Mouse (Mus musculus) spleen, adult 10 weeks (tissue): ENCODE data around the gene Cyp2a22. TPM values are rescaled to one million over a fixed set of nuclear protein-coding genes. Genes with fewer than 3 reads are reported as not detected.

Experiments used
- polyA plus RNA-seq: library from polyadenylated mRNA; stranded (reverse); fragments of 350-450 nt; fragmentation: Illumina TruSeq; extraction: RNeasy Lipid Tissue Mini Kit (QIAGEN cat#74804); gene quantifications from one replicate; pipeline ENCODE4 v1.2.3, GENCODE M21; 2015; ENCODE audit warnings: low replicate concordance; ENCODE audit not compliant: insufficient read depth

Gene Cyp2a22
- not detected for polyA plus RNA-seq

DNA sequence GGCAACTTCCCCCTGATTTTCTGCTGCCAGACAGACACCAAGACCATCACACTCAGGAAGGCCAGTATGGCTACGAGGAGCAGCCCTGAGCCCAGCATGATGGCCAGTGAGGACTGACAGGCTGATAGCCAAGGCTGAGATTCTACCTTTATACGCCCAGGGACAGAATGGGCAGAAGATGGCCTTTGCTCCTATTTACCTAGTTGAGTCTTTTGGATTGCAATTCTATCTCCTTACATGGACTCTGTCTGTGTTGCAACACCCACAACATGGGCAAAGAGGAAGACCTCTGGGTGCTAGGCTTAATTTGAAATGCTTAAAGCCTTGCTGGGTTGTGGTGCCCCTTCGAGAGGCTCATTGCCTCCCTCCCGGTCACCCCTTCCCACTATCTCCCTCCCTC, at the start of gene Cyp2a22:
Gene Cyp2a22 (minus strand): TSS at position 123 of the 400 bp plus-strand sequence.

Other genes with a start within 250 kb of the Cyp2a22 start
- gene Cyp2b19, start 182.2 kb downstream of the Cyp2a22 start, polyA plus RNA-seq, result not detected
- gene Cyp2g1, start 130.5 kb downstream of the Cyp2a22 start, polyA plus RNA-seq, result not detected
- gene Cyp2a5, start 104.1 kb downstream of the Cyp2a22 start, polyA plus RNA-seq, result not detected
- gene Cyp2a12, start 89.7 kb upstream of the Cyp2a22 start, polyA plus RNA-seq, result not detected
- not detected for gene Cyp2f2, start 180.5 kb upstream of the Cyp2a22 start, polyA plus RNA-seq
- gene Cyp2t4, start 214.3 kb upstream of the Cyp2a22 start, polyA plus RNA-seq, result not detected
- gene Egln2, start 227.4 kb upstream of the Cyp2a22 start, polyA plus RNA-seq, result 32.2 TPM
- 46.8 TPM for gene Rab4b, start 239.5 kb upstream of the Cyp2a22 start, polyA plus RNA-seq
- not detected for gene Gm21983, start 241.7 kb upstream of the Cyp2a22 start, polyA plus RNA-seq
- not detected for gene Mia, start 241.8 kb upstream of the Cyp2a22 start, polyA plus RNA-seq